Mouse (Mus musculus) ES-Bruce4 (cell line): ENCODE measurements at regions not wholly inside any gene's neighbourhood (a gene's known extent, or its start where the extent isn't known, plus 50 kb on each side); places are given as distances from the start of the nearest gene placed in this dataset.

ENCODE experiments used
- CTCF ChIP-seq: IDR thresholded peaks from one replicate; pipeline ENCODE4 v1.8.1; 2011; ENCODE audit warnings: low read depth, low read length
- EP300 ChIP-seq: IDR thresholded peaks from 2 replicates; pipeline ENCODE4 v1.6.1; 2011; ENCODE audit warnings: low read depth, low read length; ENCODE audit not compliant: insufficient read depth

DNA sequence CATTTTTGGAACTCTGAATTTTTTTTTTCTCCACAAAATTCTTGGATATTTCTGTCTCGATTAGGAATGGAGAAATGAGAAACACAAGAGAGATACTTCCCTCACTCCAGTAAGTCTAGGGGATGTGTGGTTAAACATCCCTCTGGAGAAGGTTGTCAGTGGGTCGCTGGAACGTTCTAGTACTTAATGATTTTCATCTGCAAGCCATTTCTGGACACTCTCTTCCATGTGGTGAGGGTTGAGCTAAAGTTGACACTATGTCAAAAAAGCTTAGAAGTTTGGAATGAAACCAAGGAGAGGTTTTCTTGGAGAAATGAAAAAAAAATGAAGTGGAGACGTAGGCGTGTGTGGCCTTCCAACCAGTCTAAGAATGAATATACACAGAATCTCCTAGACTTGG lies 268.0 kb downstream of the Hhipl2 start:
- TF ChIP-seq CTCF (no peak), EP300 (no peak)
